Mouse (Mus musculus) activated CD4-positive, CD25-positive, alpha-beta regulatory T cell, adult 4 months (primary cell): Measurements from ENCODE around the gene Tlr3. TPM values are rescaled to one million over a fixed set of nuclear protein-coding genes. Genes with fewer than 3 reads are reported as not detected.

Experiments
- ATAC-seq: one replicate; pipeline ENCODE4 v1.8.0; 2017
- polyA plus RNA-seq, 2 experiments: library from polyadenylated mRNA; unstranded; fragments of 100-300 nt; shearing (Covaris generic); gene quantifications; one replicate each; pipeline ENCODE4 v1.2.1; 2017

Tlr3 gene
- under 1 TPM; 0.43 to 0.45 TPM for polyA plus RNA-seq

DNA sequence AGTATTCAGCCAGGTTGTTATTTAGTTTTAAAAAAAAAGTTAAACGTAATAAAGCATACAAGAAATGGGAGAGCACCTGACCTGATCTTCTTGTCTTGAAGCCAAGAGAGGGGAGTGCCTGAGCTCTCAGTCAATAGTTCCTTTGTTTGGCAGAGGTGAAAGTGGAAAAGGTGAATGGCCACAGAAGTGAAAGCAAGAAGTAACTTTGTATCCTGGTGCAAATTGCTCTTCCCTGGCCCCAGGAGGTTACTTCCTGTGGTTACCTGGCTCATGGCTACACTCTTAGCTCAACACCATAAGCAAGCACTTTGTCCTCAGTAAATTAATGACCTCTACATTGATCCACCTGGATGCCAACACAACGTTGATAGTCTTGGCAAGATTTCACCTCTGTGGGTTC lies at the start of gene Tlr3:
Gene Tlr3 (minus strand): TSS at position 199 of the 400 bp plus-strand sequence.
- ATAC-seq, result no peak

- no peak for ATAC-seq
These were observed 47.0 kb upstream of the Tlr3 start for GRCm38 (mm10) chr8:45457874-45458273.

DNA sequence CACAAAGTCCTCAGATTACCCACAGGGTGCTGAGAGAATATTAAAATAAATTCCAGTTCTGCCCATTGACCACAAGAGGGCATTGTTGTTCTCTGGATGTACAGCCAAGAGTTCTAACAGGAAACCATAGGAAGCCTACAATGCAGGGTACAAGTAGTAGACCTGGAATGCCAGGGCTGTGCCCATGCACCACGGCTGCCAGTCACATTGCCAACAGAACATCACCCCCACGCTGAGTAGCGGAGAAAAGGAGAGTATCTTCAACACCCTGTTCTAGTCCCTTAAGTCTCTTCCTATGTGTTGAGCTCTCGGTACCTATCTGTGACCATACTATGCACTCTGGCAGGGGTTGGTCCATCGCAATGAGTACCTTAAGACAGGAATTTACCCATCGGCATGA lies 43.5 kb upstream of the Tlr3 start:
- no peak for ATAC-seq

DNA sequence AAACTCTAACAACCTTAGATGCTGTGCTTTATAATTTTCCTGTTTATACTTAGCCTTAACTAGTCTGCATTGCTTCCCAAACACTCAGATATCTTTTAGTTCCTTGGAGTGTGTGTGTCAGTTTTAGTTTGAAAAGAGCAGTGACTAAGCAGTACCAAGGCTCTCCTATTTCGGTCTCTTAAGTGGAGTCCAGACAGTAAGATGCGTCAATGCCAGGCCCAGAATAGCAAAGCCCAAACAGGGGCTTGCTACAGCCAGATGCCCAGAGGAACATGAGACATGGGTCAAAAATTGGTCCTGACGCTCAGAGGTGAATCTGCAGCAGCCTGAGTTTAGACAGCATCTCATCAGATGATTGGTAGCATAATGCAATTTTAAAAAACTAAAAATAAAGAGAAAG lies 41.2 kb upstream of the Tlr3 start:
- no peak for ATAC-seq

DNA sequence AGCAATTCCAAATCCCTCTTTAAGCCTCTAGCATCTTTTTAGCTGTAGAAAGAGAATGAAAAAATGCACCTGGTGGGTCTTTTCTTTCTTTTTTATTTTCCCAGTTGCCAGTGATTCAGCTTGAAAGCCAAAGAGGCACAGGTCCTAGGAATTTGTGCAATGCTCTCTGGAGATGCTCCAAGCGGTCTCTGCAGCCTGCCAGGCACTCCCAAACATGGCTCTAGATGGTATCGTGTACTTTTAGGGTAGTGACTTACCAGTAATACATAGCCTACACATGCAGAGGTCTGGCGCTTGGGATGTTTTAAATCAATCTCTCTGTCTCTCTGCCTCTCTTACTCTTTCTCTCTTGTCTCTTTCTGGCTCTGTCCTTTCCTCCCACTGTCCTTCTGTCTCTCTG lies 38.0 kb upstream of the Tlr3 start:
- ATAC-seq, result no peak

DNA sequence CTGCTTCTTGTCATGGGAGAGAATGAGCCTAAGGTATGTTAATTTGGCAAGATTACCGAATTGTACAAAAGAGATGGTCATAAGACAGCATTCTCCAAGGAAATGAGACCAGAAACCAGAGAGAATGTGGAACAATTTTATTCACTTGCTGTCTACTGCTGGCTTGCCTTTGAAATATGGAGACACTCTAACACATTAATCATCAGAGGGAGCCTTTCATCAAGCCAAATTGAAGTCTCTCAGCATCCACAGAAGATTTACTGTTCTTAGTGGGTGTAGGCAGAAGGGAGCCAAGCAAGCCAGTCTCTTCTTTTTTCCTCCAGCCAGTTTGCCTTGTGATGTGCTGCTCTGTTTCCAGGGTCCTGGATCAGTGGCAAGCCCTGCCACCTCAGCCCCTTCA lies 37.4 kb upstream of the Tlr3 start:
- no peak for ATAC-seq

DNA sequence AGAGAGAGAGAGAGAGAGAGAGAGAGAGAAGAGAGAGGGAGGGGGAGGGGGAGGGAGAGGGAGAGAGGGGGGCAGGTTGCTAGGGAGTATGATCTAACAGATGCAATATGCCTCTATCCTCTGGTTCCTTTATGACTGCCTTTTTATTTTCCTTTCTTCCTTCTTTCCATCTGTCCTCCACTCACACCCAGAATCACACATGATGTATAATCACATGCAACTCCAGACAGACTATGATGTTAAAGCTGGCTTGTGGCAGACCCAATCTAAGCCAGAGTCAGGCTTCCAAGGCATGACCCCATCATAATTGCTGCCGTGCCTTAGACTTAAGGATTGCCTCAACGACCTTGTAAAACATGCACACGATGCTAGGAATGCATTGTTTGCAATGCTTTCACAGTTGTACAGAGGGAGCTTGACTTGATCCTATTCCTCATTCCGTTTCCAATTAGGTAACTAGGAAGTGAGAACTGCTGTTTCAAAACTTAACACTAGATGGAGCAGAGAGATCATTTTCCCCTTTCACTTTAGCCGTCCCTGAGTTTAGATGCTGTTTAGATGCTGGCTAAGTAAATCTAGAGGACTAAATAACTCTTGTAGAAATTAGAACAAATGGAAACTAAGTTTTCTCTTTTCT lies 28.1 kb upstream of the Tlr3 start:
- ATAC-seq, result no peak

DNA sequence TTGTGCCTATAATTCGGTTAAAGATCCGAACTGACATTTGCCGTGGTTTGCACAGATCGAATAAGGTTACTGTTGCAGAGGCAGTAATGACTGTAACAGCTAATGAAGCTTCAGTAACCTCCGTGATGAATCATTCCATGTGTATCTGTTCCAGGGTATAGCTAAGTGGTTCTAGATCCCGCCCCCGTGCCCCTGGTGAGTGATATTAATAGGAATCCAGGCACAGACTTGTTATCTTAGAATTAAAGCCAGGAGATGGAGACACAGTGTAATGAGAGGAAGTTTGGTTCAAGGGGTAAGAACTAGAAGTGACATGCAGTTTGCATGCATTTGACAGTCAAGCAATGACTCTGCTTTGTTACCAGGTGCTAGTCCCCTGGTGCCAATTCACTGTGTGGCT lies 9.3 kb upstream of the Tlr3 start:
- ATAC-seq, result no peak

DNA sequence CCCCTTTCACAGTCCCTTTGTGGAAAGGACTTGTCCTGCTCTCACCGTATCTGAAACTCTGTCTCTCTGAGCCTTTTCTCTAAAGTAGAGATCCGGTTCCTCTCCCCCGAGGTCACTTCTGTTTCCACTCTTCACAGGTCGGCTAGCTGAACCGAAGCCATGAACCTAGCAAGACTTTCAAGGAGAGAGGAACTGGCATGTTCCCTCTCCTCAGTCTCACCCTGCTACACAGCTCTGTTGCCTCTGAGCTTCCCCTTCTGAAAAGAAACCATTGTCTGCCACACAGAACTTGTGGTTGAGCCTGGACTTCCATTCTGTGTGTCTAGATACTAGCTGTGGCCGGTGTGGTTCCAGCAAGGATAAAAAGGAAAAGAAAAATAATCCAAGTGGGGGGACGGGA lies 4.1 kb upstream of the Tlr3 start:
- no peak for ATAC-seq

DNA sequence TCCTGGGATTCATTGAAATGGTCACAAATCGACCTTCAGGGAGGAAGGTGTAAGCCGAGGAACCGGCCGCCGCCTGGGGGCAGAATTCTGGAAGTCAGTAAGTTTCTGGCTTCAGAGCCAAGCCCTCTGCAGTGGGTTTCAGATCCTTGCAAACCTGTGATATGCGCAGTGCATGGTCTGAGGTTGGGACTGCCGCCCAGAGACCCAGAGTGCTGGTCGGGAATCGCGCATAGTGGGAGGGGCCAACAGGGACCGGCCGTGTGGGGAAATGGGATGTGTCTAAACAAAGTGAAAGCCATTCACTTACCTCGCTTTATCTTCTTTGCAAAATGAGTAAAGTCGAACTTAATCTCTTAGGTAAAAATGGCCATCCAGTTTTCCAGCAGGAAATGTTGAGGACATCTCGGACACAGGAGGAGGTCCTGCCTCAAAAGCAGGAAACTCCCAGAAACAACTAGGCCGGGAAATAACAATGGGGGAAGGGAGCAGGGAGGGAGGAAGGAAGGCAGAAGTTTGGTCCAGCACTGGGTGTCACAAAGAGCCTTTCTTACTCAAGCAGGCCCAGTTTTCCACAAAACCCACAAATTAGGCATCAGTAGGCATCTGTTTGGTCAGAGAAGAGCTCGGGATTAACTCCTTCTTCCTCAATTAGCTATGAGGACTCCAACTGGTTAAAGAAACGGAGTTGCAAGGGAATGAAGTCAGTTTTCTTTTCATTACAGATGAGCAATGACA lies 567 bp downstream of the Tlr3 start:
- peak; percentile 46 for ATAC-seq

DNA sequence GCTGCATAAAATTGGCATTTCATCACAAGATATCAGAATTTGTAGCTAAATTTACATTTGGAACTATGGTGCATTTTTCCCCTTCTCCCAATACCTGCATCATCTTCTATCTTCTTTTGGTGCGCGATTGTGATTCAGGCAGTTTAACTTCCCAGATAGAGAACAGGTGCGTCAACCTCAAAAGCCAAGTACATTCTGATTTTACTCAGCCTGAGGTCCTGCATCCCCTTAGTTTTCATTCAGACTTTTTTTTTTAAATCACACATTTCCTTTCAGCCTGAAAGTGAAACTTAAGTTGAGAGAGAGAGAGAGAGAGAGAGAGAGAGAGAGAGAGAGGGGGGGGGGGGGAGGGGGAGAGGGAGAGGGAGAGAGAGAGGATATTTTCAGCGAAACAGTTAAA lies 1.2 kb downstream of the Tlr3 start:
- no peak for ATAC-seq

- ATAC-seq, result no peak
These were observed 27.6 kb downstream of the Tlr3 start for GRCm38 (mm10) chr8:45383250-45383649.

DNA sequence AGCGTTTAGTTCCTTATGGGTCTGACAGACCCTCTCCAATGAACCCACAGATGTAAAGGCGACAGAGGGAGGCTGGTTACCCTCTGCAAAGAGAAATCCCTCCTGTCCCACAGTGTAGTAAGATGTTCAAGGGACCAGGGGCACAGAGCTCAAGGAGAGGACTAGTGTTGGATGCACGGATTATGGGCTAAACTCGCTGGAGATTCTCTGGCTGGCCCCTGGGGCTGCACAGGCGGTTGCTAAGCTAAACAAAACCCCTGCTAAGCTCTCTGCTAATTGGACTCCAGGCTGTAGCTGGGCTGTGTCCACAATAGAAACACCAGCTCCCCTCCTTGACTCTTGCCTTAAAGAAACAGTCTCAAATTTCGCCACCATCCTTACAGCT lies 28.9 kb downstream of the Tlr3 start, which contains the start of gene Fam149a:
Gene Fam149a (minus strand): TSS at position 329 of the 385 bp plus-strand sequence.
- no peak for ATAC-seq

DNA sequence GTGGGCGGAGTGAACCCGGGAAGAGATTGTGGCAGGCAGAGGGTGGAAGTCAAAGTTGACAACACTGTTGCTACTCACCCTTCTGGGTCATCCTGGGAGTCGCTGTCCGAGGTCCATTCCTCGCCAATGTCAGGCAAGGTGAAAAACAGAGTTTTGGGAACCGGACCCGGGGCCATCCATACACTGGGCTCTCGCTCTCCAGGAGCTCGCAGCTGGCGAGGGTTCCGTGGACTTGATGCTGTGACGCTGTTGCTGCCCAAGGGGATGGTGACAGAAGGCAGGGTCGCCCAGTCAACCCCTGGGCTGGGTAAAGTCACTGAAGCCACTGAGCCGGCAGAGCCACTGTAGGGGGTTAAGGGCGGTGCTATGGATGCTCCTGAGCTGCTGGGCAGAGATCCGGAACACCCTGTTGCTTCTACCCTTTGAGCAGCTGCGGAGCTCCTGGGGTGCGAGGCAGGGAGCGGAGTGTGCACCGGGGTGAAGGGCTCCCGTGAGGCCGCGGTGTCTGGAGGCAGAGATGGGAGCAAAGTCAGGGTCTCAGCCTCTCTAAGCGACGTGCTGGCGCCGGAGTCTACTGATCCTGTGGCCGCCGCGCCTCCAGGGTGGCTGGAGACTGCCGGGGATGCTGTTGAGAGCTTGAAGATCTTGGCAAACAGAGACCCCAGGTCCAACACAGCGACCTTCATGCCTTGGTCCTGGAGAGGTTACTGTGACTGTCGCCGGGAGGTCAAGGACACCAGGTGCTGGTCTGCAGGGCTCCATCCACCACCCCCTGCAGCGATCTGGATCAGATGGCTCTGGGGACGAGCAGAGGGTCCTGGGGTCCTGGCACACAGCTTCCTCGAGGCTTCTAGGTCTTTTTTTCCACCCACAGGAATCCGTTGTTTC lies 29.6 kb downstream of the Tlr3 start:
- ATAC-seq, result no peak

- ATAC-seq, result no peak
These were observed 30.3 kb downstream of the Tlr3 start for GRCm38 (mm10) chr8:45380598-45380997.

- no peak for ATAC-seq
These were observed 36.8 kb downstream of the Tlr3 start for GRCm38 (mm10) chr8:45374071-45374470.

DNA sequence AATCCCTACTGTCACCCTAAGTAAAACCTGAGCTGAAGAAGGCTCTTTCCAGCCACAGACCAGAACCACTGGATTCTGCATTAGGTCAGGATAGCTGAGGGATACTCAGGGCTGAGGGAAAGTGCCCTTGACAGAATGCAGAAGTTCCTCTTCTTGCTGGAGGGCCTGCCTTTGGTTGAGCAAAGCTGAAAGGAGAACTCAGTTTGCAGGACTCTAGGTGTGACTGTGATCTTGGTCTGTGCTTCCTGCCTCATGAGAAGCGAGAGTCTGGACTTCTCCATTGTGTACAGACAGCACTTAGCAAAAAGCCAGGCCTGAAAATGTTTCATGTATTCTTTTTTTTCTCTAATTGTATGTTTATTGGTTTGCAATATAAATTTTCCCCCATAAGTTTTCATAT lies 43.7 kb downstream of the Tlr3 start:
- ATAC-seq, result no peak

DNA sequence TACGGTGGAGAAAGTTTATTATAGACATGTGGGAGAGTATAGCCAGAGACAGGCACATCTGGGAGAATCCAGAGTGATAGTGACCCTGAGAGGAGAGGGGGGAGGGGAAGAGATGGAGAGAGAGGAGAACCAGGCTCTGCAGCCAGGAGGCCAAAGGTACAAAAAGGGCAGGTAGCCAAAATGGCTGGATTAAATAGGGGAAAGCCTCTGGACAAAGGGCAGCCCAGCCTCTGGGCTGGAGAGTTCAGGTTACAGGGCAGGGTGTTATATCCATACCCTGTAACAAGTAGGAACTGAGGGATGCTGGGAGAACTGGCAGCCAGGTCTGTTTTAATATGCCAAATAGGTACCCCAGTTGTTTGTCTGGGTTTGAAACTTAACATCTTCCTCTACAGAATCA lies 47.7 kb downstream of the Tlr3 start:
- no peak for ATAC-seq

- no peak for ATAC-seq
These were observed 48.6 kb downstream of the Tlr3 start for GRCm38 (mm10) chr8:45362323-45362722.

GRCm38 (mm10) chr8:45359091-45359605 lies 51.7 kb downstream of the Tlr3 start:
- no peak for ATAC-seq

GRCm38 (mm10) chr8:45358132-45358918 lies 52.6 kb downstream of the Tlr3 start:
- no peak for ATAC-seq

GRCm38 (mm10) chr8:45355809-45356208 lies 55.1 kb downstream of the Tlr3 start:
- no peak for ATAC-seq
